Mouse (Mus musculus) heart, adult 11 months (tissue): ENCODE measurements around the gene Rhbdd2.

Source experiments
- DNase-seq: peaks from one replicate; pipeline ENCODE4 v3.0.0; 2022

The Rhbdd2 gene

GRCm38 (mm10) chr5:135682942-135683570 is 50.6 kb downstream of the Rhbdd2 start:
- DNase-seq, result no peak

GRCm38 (mm10) chr5:135690401-135690800 is 58.0 kb downstream of the Rhbdd2 start:
- no peak for DNase-seq

- DNase-seq, result no peak
Observed at GRCm38 (mm10) chr5:135691266-135691665, 58.8 kb downstream of the Rhbdd2 start.

GRCm38 (mm10) chr5:135693281-135693853 is 60.9 kb downstream of the Rhbdd2 start:
- no peak for DNase-seq

GRCm38 (mm10) chr5:135695277-135695721 is 62.9 kb downstream of the Rhbdd2 start:
- DNase-seq, result peak; percentile 93
